ENCODE assay signal across 7 mouse cellular contexts in genomic region chr4:32302668-32303067, GRCm38 (mm10).
A peak's percentile ranks its signal among the peaks of the same experiment; 100 is the strongest.
DNase-seq lines count a peak whose midpoint lies in the region; ATAC-seq and TF ChIP-seq lines count a peak whose summit lies in the region.

No protein-coding gene starts in this region.

- no peak for TF ChIP-seq CTCF in stomach, postnatal 0 days (IDR thresholded peaks at IDR 0.05; ENCODE audit: low read depth)

- DNase-seq in lung, postnatal 4 days, result no peak
- DNase-seq in forebrain, embryonic 14.5 days (ENCODE audit: low spot score), result peak; percentile 35
- no peak for DNase-seq in stomach, postnatal 0 days (ENCODE audit: low spot score)
- no peak for DNase-seq in retina, embryonic 14.5 days (ENCODE audit: low spot score)
- DNase-seq in right cerebral cortex, postnatal 36 days (ENCODE audit: low spot score in 2 of 2), result no peak

- 26% methylated on average over 5 of the region's 5 CpGs for WGBS in lung, embryonic 15.5 days
- 38% methylated on average over 5 of the region's 5 CpGs for WGBS in forebrain, embryonic 14.5 days
- 22% methylated on average over 5 of the region's 5 CpGs for WGBS in limb, embryonic 13.5 days
- WGBS in stomach, postnatal 0 days, result 43% methylated on average over 5 of the region's 5 CpGs

- no peaks in the 10 kb centered on the region for H3K27me3 ChIP-seq in lung, embryonic 15.5 days
- no peaks in the 10 kb centered on the region for H3K27me3 ChIP-seq in forebrain, embryonic 14.5 days (replicated peaks; ENCODE audit: control insufficient read depth, insufficient read depth, low read length)
- H3K27me3 ChIP-seq in limb, embryonic 13.5 days, result no peaks in the 10 kb centered on the region
- H3K27me3 ChIP-seq in stomach, postnatal 0 days (ENCODE audit: control insufficient read depth, insufficient read depth, low read length), result no peaks in the 10 kb centered on the region

- no peaks in the 10 kb centered on the region for H3K9me3 ChIP-seq in lung, embryonic 15.5 days
- H3K9me3 ChIP-seq in forebrain, embryonic 14.5 days (replicated peaks; ENCODE audit: control insufficient read depth, low read length), result no peaks in the 10 kb centered on the region
- H3K9me3 ChIP-seq in limb, embryonic 13.5 days, result no peaks in the 10 kb centered on the region
- no peaks in the 10 kb centered on the region for H3K9me3 ChIP-seq in stomach, postnatal 0 days (ENCODE audit: control insufficient read depth, low read length)

- no peak overlapping the region for H3K4me3 ChIP-seq in lung, embryonic 15.5 days
- no peak overlapping the region for H3K4me3 ChIP-seq in forebrain, embryonic 14.5 days (ENCODE audit: low read depth, low read length)
- H3K4me3 ChIP-seq in limb, embryonic 13.5 days, result no peak overlapping the region
- no peak overlapping the region for H3K4me3 ChIP-seq in stomach, postnatal 0 days (ENCODE audit: low read depth, low read length)

- ATAC-seq in lung, embryonic 15.5 days (ENCODE audit: borderline replicate concordance, extremely low read depth, low FRiP score, low TSS enrichment), result no peak
- ATAC-seq in forebrain, embryonic 14.5 days, result peak; percentile 2
- ATAC-seq in limb, embryonic 13.5 days (ENCODE audit: low FRiP score, low read depth), result peak; percentile 52
- no peak for ATAC-seq in stomach, postnatal 0 days (ENCODE audit: low FRiP score, low TSS enrichment)

- peak overlapping the region; percentile 95 for H3K27ac ChIP-seq in lung, embryonic 15.5 days
- peak overlapping the region; percentile 95 for H3K27ac ChIP-seq in forebrain, embryonic 14.5 days (ENCODE audit: low read depth, low read length)
- peak overlapping the region; percentile 90 for H3K27ac ChIP-seq in limb, embryonic 13.5 days
- H3K27ac ChIP-seq in stomach, postnatal 0 days (replicated peaks), result peak overlapping the region; percentile 61; the same call in 1 of the 2 replicates

- peaks cover 84% of the 10 kb centered on the region for H3K4me1 ChIP-seq in lung, embryonic 15.5 days
- peaks cover 48% of the 10 kb centered on the region for H3K4me1 ChIP-seq in forebrain, embryonic 14.5 days (ENCODE audit: control insufficient read depth, insufficient read depth, low read length)
- peaks cover 88% of the 10 kb centered on the region for H3K4me1 ChIP-seq in limb, embryonic 13.5 days
- peaks cover 5% of the 10 kb centered on the region for H3K4me1 ChIP-seq in stomach, postnatal 0 days (replicated peaks; ENCODE audit: control insufficient read depth, insufficient read depth)

- H3K9ac ChIP-seq in lung, embryonic 15.5 days, result no peak overlapping the region
- H3K9ac ChIP-seq in forebrain, embryonic 14.5 days (ENCODE audit: low read length), result peak overlapping the region; percentile 40
- H3K9ac ChIP-seq in limb, embryonic 13.5 days, result peak overlapping the region; percentile 39; the same call in 1 of the 2 replicates
- no peak overlapping the region for H3K9ac ChIP-seq in stomach, postnatal 0 days (ENCODE audit: low read length)

- H3K4me2 ChIP-seq in lung, embryonic 15.5 days, result peak overlapping the region; percentile 56
- H3K4me2 ChIP-seq in forebrain, embryonic 14.5 days (ENCODE audit: low read length), result peak overlapping the region; percentile 42
- H3K4me2 ChIP-seq in limb, embryonic 13.5 days (replicated peaks), result peak overlapping the region; percentile 54
- no peak overlapping the region for H3K4me2 ChIP-seq in stomach, postnatal 0 days (replicated peaks; ENCODE audit: low read depth)

- TF ChIP-seq EP300 in stomach, postnatal 0 days (optimal IDR thresholded peaks at IDR 0.05), result no peak

- H3K36me3 ChIP-seq in lung, embryonic 15.5 days, result no peaks in the 10 kb centered on the region
- H3K36me3 ChIP-seq in forebrain, embryonic 14.5 days (ENCODE audit: control insufficient read depth, insufficient read depth, low read length), result 0 out of 2 replicates have a peak, but pooled peaks cover 3% of the 10 kb centered on the region
- no peaks in the 10 kb centered on the region for H3K36me3 ChIP-seq in limb, embryonic 13.5 days
- no peaks in the 10 kb centered on the region for H3K36me3 ChIP-seq in stomach, postnatal 0 days (ENCODE audit: control insufficient read depth, insufficient read depth, low read length)

Comparison
In these comparisons a context has a peak if more than half of its experiments do, and no peak if none do; other contexts are left out.
1. ATAC-seq: peak in forebrain, embryonic 14.5 days (single experiment) and limb, embryonic 13.5 days (single experiment); none in lung, embryonic 15.5 days (single experiment) and stomach, postnatal 0 days (single experiment).
2. H3K9ac ChIP-seq: peak in forebrain, embryonic 14.5 days (single experiment) and limb, embryonic 13.5 days (single experiment); none in lung, embryonic 15.5 days (single experiment) and stomach, postnatal 0 days (single experiment).
3. Peak in every context shown above with its lines, with median percentiles within 50 percentile points of each other: H3K27ac ChIP-seq.